Mouse (Mus musculus) retina, embryonic 14.5 days (tissue): ENCODE results near the gene Tmem150a.

Experiments used
- DNase-seq: peaks from one replicate; pipeline ENCODE4 v3.0.0-alpha.2; 2015; ENCODE audit warnings: low spot score

Tmem150a gene

DNA sequence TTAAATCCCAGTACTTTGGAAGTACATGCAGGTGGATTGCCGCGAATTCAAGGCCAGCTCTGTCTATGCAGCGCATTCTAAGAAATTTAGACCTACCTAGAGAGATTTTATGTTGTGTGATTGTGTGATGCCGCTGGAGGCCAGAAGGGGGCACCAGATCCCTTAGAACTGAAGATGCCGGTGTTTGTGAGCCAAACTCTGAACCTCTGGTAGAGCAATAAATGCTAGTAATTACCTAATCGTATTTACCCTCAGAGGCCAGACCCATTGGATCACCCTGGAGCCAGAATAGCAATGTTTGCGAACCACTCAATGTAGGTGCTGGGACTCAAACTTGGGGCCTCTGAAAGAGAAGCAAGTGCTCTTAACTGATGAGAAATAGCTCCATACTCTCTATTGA, 46.6 kb downstream of the Tmem150a start:
- peak; percentile 80 for DNase-seq

GRCm38 (mm10) chr6:72405356-72405755, 50.1 kb downstream of the Tmem150a start:
- DNase-seq, result no peak

GRCm38 (mm10) chr6:72407119-72407518, 51.9 kb downstream of the Tmem150a start:
- DNase-seq, result peak; percentile 86
